Mouse (Mus musculus): ENCODE data around the gene Olfr1326-ps1. TPM values are rescaled to one million over a fixed set of nuclear protein-coding genes. Genes with fewer than 3 reads are reported as not detected.

Gene Olfr1326-ps1
- not detected for total RNA-seq (2021)
- long read RNA-seq, experiment 1, result 0 reads
- long read RNA-seq, experiment 2, result 0 reads

- DNase-seq (ENCODE audit: low spot score in 2 of 2), result no peak
Observed at GRCm38 (mm10) chrX:74574788-74575187, at the start of gene Olfr1326-ps1. TSS of gene Olfr1326-ps1 (minus strand) at chrX:74574888.

DNA sequence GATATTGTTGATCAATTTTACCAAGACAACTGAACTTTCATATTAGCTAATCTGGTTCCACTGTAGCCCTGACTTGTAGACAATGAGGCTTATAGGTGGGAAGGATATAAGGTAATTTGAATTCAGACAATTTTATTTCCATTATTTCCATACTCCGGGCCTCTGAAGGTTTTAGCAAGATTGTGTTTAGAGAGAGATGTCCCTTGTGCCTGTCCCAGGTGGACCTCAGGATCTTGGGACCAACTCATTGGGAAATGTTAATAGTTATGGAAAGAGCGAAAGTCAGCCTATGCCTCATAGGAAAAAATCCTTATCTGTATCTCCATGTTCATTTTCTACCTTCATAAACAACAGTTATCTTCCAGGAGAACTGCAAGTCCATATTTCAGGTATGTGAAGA lies 17.7 kb upstream of the Olfr1326-ps1 start, which contains the start of gene Olfr1325:
Gene Olfr1325, plus strand, starts transcription at position 301 of the 400 bp plus-strand sequence.
- DNase-seq (ENCODE audit: low spot score in 2 of 2), result no peak

Other genes starting within 250 kb of the Olfr1326-ps1 start
- gene Plxna3, start 245.8 kb downstream of the Olfr1326-ps1 start, total RNA-seq (2021), result 10 to 100 TPM; 41.8 to 42.3 TPM
- 10 to 100 TPM; 32.6 to 35.7 TPM for gene Lage3, start 221.3 kb downstream of the Olfr1326-ps1 start, total RNA-seq (2021)
- gene Ubl4a, start 201.7 kb downstream of the Olfr1326-ps1 start, total RNA-seq (2021), result 10 to 100 TPM; 57.5 to 59.6 TPM
- 1 to 10 TPM; 1.8 to 2.0 TPM for gene Slc10a3, start 201.5 kb downstream of the Olfr1326-ps1 start, total RNA-seq (2021)
- 10 to 100 TPM; 16.9 to 23.5 TPM for gene Fam3a, start 181.6 kb downstream of the Olfr1326-ps1 start, total RNA-seq (2021)
- 10 to 100 TPM; 45.3 to 47.5 TPM for gene Ikbkg, start 181.6 kb downstream of the Olfr1326-ps1 start, total RNA-seq (2021)
- 10 to 100 TPM; 28.4 to 30.5 TPM for gene G6pdx, start 145.7 kb downstream of the Olfr1326-ps1 start, total RNA-seq (2021)
- gene Gm6880, start 93.5 kb downstream of the Olfr1326-ps1 start, total RNA-seq (2021), result not detected
- not detected for gene Olfr1325, start 17.8 kb upstream of the Olfr1326-ps1 start, total RNA-seq (2021)
- gene Gm5640, start 70.7 kb upstream of the Olfr1326-ps1 start, total RNA-seq (2021), result 1 to 10 TPM in 1 of 2 experiments, under 1 TPM in 1; 0.98 to 1.0 TPM
- gene Gm6890, start 166.0 kb upstream of the Olfr1326-ps1 start, total RNA-seq (2021), result not detected

Data from layer of hippocampus, postnatal 14 days (tissue).